Mouse (Mus musculus) layer of hippocampus, adult 8-10 months (tissue): ENCODE measurements at regions not wholly inside any gene's neighbourhood (a gene's known extent, or its start where the extent isn't known, plus 50 kb on each side); places are given as distances from the start of the nearest gene placed in this dataset.

Source experiments
- DNase-seq, 2 experiments: peaks; one replicate each; pipeline ENCODE4 v3.0.0; 2022; ENCODE audit warnings: low spot score in 2 of 2

DNA sequence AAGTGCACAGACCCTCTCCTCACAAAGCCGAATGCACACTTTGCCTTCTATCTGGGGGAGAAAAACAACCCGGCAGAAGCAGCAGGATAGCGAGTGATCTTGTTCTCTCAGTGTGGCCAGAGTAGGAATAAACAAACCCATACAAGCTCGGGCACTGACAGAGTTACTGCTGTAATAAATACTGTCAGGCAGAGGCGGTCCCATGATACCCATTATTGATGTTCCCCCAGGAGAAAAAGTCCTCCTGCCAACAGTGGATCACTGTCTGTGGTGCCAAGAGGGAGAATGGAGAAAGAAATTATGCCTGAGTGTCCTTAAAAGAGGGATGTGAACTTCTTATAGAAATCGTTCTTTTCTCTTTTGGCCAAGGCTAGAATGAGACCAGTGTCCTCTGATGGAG lies 200.2 kb downstream of the Adra2a start:
- no peak for DNase-seq

DNA sequence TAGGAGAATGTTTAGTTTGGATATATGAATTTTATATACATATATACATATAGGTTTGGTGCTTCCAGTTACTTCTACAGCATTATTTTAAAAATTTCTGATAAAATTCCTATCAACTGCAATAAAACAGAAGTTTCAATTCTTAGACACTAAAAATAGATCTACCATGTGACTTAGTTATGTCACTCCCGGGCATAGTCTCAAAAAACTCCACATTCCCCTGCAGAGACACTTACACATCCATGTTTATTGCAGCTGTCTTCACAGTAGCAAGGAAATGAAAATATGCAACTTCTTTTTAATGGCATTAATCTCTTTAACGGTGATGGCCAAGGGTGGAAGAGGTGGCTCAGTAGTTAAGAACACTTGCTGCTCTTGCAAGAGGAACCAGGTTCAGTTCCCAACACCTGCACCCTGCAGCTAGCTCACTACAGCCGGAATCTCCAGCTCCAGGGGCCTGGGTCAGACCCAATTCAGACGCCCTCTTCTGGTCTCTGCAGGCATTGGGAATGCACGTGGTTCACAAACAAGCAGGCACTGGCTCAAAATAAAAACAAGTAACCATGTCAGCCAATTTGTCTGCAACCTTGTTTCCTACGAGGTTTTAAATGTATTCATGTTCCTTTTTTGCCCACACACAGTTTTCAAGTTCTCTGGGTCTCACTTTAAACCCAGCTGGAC lies 204.4 kb downstream of the Adra2a start:
- no peak for DNase-seq

DNA sequence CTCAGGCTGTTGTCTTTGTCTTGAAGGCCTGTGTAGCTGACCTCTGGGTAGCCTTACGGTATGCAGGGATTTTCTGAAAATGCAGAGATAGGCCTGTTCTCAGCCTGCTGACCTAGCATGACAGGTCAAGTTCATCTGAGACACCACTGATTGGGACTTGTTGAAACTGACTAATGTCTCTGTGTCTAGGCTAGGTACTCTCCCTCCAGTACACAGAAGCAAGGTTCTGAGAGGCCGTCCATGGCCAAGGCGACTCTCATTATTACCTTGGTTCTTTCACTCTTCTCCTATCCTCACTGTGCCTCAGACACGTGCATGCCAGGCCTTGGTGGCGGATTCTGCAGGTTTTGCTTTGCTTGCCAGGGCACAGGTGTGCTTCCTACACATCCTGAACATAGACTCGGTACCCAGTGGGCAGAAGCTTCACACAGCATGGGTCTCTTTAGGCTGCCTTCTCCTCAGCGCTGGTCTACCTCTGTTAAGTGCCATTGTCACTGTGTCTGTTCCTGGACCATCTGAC lies 208.3 kb downstream of the Adra2a start:
- no peak for DNase-seq

DNA sequence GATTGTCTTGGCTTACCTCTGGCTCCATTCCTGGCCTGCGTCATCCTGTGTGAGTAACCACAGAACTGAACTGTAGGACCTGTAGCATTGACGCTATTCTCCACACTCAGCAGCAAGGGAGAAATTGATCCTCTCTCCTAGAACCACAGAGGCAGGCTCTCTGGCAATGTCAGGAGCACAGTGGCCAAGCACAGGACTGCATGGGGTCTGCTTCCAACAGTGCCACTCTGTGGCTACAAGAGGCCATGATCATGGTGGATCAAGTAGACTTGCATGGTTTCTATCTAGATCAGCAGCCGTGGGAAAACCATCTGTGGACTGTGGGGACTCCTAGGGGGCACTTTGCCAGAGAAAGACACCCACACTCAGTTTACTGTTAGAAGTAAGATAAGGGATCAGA lies 213.9 kb downstream of the Adra2a start:
- no peak for DNase-seq

DNA sequence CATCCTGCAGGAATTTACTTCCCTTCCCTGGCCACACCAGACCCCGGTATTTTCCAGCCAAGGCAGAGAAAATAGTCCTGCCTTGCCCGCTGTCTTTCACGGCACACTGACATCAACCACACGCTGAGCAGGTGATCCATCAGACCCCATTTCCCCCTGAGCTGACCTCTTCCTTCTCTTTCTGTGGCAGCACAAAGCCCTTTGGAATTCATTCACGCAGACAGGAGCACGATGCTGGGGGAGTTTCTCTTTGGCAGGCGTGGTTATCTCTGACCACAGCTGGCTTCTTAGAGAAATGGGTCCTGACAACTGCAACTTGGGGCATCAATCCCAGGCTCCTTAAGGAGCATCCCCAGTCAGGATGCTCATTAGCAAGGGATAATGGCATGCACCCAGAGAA lies 215.2 kb downstream of the Adra2a start:
- no peak for DNase-seq

DNA sequence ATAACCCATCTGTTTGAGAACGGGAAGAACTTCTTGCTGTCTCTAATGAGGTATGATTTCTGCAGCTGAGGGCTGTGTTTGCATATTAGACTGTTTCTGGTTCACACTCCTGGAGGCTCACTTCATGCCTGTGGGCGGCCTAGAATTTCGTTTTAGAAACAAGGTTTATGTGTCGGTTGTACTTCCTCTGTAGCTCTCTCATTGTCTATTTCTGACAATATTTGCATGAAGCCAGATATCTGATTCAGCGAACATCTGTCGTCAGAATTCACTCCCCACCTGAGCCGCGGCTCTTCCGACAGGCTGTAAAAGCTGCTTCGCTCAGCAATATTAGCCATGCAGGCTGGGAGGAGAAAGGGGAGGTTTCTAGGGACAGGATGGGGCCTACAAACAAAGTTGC lies 233.4 kb downstream of the Adra2a start:
- DNase-seq, result no peak

DNA sequence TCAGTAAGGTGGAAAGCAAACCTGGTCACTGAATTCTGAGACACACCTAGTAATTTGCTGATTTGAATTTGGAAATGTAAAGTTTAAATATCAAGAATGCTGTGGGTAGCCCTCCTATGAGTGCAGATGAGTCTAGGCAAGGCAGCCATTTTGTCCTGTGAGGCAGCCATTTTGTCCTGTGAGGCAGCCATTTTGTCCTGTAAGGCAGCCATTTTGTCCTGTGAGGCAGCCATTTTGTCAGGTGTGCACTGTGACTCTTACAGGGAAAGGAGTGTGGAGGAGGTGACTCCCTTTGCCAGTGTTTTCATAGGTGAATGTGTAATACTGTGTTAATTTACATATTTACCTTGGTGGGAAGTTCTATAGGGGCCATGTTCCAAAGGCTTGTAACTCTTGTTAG lies 241.5 kb downstream of the Adra2a start:
- DNase-seq, result no peak

DNA sequence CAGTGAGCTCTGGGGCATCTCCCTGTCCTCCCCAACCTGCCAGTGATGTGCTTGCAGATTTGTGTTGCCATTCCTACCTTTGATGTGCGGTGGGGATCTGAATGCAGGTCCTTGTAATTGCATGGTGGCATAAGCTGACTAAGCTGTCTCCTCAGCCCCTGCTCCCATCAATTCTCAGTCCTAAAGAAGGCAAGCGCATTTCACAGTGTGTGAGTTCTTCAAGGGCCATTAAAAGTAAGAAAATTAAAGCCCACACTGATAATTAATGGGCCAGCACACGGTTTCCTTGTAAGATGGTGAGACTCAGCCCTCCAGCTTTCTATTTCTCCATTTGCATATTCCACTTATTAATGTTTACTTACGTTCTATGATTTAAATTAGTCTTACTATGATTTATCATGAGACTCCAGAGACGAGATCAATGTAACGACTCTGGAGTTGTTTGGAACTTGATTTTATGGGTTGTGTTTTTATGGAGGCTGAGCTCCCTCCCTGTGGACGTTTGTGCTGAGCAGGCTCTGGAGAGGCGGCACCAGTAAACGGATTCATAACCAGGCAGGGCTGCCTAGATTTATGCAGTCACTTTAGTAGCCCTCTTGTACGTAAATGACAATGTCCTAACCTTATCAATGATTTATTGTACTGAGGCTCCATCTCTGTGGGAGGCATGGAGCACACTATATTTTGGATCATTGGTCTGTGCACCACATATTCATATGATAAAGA lies 253.9 kb downstream of the Adra2a start:
- DNase-seq, result no peak

DNA sequence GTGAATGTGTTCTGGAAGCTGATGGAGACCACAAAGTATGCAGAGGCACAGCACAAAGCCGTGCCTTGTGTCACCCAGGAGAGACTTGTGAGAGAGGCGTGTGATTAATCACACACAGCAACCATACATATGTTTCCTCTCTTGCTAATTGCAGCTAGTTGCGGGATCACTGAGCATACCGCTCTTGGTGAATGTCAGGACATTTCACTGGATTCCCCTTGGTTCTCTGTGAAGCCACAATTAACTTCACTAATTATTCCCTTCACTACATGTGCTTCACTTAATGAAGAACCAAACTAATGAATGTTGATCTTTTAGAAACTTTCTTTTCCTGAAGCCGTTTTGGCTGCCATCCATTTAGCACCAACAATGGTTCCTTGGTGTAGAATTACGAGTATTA lies 267.3 kb downstream of the Adra2a start:
- no peak for DNase-seq

DNA sequence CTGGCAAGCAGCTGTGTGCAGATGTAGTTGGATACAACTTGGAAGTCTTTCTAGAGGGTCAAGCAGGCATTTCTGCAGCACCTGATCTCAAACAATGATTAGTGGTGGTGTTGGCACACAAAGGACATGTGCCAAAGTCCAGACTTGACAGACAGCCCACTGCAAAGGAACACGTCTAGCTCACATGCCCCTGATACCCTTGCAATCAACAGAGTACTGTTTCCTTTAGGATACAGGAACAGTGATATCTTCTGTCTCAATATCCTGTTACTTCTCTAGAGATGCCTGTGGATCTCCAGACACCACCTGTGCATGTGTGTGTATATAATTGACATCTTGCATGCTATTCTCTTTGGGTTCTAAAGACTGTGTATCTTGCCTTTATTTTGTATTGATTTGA lies 267.8 kb downstream of the Adra2a start:
- no peak for DNase-seq

DNA sequence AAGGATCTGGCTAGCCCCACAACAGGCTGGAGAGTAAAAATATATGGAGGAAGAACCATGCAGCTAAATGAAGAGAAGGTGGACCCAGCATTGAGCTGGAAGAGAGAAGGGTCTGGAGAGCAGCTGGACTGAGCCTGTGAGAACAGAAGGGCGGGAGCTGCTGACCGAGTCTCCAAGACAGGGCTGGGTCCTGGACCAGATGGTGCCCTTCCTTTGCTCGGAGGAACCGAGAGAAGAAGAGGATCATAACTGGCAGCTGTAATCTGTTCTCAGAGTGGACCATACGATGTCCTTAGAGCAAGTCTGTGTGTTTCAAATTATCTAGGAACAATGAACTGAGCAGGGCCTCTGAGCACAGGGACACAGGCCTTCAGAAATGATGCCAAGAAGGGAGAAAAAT lies 279.3 kb downstream of the Adra2a start:
- no peak for DNase-seq

DNA sequence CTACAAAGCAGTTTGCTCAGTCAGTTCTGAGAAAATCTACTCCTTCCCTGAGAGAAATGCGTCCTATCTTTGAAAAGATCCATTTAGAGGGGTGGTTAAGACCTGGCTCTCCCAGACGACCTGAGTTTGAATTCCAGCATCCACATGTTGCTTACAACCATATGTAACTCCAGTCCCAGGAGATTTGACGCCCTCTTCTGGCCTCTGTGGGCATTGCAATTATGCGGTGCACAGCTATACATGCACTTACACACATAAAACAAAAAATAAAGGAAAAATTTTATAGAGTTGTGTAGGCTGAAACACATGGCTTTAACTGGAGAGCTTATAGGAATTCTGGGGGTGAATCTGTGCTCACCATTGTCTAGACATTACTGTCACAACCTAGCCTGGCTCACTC lies 281.0 kb downstream of the Adra2a start:
- no peak for DNase-seq

DNA sequence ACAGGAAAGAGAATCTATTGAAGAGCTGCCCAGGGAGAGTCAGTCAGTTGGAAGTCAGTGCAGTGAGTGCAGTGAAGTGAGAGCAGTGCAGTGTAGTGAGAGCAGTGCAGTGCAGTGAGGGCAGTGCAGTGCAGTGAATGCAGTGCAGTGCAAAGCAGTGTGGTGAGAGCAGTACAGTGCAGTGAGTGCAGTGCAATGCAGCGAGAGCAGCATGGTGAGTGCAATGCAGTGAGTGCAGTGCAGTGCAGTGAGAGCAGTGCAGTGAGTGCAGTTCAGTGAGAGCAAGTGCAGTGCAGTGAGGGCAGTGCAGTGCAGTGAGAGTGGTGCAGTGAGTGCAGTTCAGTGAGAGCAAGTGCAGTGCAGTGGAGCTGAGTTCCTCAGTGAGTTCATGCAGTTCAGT lies 288.2 kb downstream of the Adra2a start:
- no peak for DNase-seq

DNA sequence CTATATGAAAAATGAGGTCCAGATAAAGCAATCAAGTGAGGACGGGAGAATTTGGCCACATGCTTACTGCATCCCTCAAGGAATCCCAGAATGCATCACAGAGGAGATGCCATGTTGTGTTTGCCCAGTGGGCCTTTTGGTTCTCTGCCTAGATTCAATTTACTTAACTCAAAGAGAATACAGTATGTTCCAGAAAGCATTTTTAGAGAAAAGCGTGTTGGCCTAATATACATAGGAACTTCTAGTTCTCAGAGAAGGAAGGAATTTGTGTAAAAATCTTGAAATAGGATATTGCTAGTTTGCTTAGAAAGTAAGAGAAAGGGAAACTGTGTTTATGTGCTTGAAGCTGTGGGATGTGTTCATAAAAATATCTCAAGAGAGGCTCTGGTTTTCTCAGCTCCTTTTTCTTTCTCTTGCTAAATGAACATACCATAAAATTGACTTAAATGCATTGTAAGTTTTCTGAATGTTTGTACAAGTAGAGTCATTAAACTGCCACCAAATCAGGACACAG lies 296.9 kb downstream of the Adra2a start:
- DNase-seq, result no peak

DNA sequence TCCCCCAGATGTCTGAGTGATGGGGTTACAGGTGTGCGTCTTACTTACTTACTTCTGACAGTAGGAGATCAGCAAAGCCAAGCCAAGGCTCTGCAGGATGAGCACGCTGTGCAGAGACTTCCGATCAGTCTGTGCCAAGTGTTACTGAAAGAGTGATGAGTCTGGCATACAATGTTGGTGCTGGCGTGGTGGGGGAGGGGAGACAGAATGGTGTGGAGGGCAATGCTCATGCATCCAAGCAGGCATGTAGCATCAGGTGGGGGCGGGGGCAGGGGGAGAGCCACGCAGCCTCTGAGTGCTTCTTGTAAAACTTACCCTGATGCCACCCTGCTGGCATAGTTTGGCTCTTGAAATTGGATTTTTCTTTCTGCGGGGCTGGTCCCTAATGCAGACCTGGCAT lies 315.8 kb downstream of the Adra2a start:
- DNase-seq, result no peak

DNA sequence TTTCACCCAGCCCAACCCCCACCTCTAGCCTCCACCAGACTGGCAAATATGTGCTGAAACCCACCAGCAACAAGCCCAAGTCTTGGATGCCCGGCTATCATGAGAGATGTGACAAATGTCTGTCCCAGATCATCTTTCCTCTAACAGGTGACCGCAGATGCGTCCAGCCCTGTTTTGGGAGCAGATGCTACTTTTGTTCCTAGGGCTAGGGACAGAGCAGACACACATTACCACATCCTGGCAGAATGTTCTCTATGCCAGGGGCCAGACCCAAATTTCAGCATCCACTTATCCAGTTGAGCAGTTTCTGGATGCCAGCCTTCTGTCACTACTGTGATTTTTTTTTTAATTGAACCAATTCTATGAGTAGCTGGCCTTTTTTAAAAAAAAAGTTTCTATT lies 316.7 kb downstream of the Adra2a start:
- DNase-seq, result no peak

DNA sequence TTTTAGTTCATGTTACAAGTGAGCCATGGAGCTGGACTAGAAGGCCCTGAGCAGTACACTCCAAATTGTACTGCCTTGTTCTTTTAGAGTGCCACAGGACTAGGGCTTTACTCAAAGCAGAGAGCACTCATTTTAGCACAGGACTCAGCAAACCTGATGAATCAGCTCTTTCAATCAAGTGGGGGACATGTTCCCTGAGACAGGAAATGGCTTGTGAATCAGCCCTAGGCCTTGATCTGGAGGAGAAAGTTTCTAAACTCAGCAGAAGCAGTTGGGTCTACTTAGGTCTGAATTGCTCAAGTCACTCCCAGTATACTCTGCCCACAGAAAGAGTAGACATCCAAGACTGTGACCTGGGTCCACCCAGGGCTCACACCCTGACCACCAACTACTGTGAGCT lies 341.1 kb downstream of the Adra2a start:
- no peak for DNase-seq

DNA sequence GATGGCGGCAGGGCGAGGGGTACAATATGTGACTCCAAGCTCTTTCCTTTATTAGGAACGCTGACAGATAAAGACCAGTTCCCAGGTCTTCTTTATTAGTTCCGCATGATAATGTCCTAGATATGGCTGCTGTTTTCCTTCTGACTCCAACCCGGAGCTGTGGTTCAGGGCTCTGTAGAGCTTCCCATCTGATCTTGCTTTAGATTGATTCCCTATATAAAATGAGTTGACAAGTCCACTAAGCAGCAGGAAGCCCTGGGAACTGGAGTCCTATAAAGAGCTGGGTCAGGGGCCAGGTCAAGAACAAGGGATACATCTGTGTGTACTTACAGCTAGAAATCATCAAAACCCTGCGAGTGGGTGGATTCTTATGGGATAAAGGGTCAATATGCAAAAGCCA lies 347.5 kb downstream of the Adra2a start:
- DNase-seq, result no peak

DNA sequence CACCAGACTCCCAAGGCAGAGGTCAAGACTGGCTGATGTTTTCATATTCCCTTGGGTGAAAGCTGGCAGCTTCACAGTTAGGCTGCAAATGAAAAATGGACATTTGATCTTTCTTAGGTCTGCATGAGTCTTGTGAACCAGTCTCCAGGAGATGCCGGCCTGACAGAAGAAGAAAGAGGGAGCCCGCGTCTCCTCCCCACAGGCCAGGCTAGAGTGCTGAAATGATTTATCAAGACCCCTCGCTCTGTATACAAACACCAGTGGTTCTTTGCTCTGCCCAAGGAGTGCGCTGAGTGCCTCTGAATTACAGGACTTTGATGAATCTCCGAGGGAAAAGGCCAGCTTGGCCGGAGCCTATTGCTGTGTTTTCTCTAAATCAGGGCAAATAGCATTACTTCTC lies 355.7 kb downstream of the Adra2a start:
- DNase-seq, result no peak

DNA sequence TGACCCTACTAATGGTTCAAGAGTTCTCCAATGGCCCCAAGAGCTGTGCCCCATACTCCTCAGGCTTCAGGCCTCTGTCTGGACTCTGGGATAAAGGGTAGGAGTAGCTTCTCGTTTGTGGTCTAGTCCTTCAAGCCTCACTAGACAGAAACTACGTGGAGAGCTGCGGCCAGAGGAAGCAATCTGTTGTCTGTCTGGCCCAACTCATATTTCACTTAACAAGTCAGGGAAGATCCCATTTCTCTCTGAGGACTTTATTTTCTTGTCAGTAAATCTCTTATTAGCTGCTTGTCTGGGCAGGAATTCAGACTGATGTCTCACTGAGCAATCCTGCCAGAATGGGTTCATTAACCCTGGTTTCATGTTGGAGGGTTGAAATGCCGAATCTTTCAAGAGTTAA lies 364.0 kb downstream of the Adra2a start:
- no peak for DNase-seq

DNA sequence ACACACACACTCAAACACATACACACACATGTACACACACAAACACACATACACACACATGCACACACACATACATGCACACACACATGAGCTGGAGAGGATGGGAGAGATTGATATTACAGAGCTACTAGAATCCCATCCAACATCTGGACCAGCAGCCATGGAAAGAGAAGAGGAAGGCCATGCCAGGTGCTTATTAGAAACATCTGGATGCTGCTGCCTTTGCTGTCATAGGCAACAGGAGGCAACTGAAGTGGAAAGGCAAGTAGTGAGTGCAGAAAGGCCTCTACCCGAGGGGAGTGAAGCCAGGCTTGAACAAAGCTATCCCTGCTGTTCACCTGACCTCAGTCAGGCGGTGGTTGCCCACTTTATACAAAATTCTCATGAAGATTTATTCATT lies 385.1 kb downstream of the Adra2a start:
- no peak for DNase-seq

DNA sequence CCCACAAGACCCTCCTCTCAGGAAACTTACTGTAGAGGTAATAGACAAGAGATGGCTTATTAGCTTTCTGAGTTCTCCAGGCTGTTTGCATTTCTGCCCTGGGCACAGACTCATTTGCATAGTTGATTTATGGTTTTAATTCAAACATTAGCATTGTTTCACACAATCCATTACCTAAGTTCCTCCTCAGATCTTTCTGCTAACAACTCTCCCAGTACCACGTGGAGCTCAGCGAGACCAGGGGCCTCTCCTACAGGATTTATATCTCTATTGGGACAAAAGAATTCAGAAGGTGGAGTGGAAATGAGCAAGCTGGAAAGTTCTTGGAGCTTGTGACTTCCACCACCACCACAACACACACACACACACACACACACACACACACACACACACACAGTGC lies 396.8 kb downstream of the Adra2a start:
- DNase-seq, result no peak
